In the genomic region with DNA sequence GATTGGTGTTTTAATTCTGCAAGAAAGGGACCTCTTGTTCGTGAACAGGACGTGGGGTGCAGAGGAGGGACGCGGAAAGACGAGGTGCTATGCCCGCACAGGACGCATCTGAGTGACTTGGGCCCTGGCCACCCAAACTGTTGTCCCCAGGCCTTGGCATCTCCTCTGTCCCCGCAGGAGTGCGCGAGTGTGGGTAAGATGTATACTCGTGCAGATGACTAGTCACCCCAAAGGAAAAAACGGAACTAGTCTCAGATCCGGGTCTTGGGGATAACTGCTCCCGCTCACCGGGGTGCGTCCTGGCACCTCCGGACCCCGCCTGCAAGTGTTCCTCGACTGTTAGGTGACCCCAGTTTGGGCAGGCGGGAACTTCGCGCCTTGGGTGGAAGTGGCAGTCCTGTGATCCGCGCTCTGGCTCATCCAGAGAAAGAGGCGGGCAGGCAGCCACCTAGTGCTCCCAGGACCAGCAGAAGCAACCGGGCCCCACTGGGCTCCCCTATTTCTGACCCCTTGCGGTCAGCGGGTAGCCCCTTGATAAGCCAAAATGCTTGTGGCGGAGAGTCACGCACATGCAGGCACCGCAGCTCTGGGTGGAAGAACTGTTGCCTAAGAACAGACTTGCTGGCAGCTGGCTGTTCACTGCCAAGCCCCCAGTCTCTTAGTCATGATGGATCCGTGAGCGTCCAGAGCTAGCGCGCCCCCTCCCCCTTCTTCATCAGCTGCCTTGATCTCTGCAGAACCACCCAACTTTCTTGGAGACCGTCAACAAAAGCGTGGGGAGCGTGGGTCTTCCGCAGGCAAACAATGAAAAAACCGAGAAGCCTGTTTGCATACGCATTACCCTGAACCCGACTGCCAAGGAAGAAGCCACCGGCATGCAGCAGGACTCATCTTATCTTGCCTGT, we compare ENCODE assay signal across 8 mouse cellular contexts.
DNase-seq lines count a peak whose midpoint lies in the region; ATAC-seq and TF ChIP-seq lines count a peak whose summit lies in the region.

No protein-coding gene starts in this region.

- no peaks in the 10 kb centered on the region for H3K36me3 ChIP-seq in liver, embryonic 16.5 days (ENCODE audit: control insufficient read depth, insufficient read depth)

- peak; percentile 3 to 24 for DNase-seq in cerebellum, adult 2 months
- DNase-seq in cerebellum, adult 11 months: no peak
- peak; percentile 12 for DNase-seq in ovary, postnatal 36 days (ENCODE audit: low spot score)
- no peak for DNase-seq in ovary, adult 18-20 months (ENCODE audit: low spot score)
- DNase-seq in right cerebral cortex, postnatal 25 days: peak; percentile 11
- DNase-seq in MN1 (ENCODE audit: low spot score): no peak

- peak overlapping the region; percentile 30 for H3K4me2 ChIP-seq in liver, embryonic 16.5 days (ENCODE audit: low read depth, low read length)

- WGBS in cerebellum, adult 2 months: 2% methylated on average over 43 of the region's 43 CpGs
- 2% methylated on average over 42 of the region's 43 CpGs for WGBS in liver, embryonic 16.5 days (ENCODE audit: insufficient replicate concordance)

- no peak overlapping the region for H3K27ac ChIP-seq in cerebellum, adult 2 months (ENCODE audit: insufficient read depth, low read length)
- H3K27ac ChIP-seq in liver, embryonic 16.5 days (ENCODE audit: low read length): no peak overlapping the region

- no peak overlapping the region for H3K9ac ChIP-seq in liver, embryonic 16.5 days (ENCODE audit: low read depth, low read length)

- no peak for TF ChIP-seq POLR2A in cerebellum, adult 2 months (IDR thresholded peaks at IDR 0.05; ENCODE audit: borderline replicate concordance, insufficient read depth, low read length)

- H3K27me3 ChIP-seq in cerebellum, adult 2 months (ENCODE audit: control insufficient read depth, insufficient read depth, low read length): peaks cover 3% of the 10 kb centered on the region; the same call in 1 of the 2 replicates
- H3K27me3 ChIP-seq in liver, embryonic 16.5 days (ENCODE audit: control insufficient read depth, insufficient read depth, low read depth, low read length): peaks cover 16% of the 10 kb centered on the region

- TF ChIP-seq CTCF in cerebellum, adult 2 months (IDR thresholded peaks at IDR 0.05; ENCODE audit: borderline replicate concordance, insufficient read depth, low read depth, low read length): no peak

- H3K4me1 ChIP-seq in cerebellum, adult 2 months (ENCODE audit: control insufficient read depth, insufficient read depth, low read length): no peaks in the 10 kb centered on the region
- H3K4me1 ChIP-seq in liver, embryonic 16.5 days (ENCODE audit: control insufficient read depth, low read depth, low read length): no peaks in the 10 kb centered on the region

- peak; percentile 56 to 73 for ATAC-seq in hematopoietic stem cell, adult 5-6 weeks (replicated peaks in 1 of 2; ENCODE audit: insufficient read depth in 1 of 2, low FRiP score in 2 of 2, low TSS enrichment in 1 of 2, low read depth in 1 of 2, poor library complexity in 2 of 2, severe bottlenecking in 2 of 2)
- ATAC-seq in liver, embryonic 16.5 days (ENCODE audit: low read depth): no peak

- H3K4me3 ChIP-seq in cerebellum, adult 2 months (replicated peaks; ENCODE audit: insufficient read depth, low read depth, low read length): peak overlapping the region; percentile 0
- peak overlapping the region; percentile 28 for H3K4me3 ChIP-seq in liver, embryonic 16.5 days (ENCODE audit: low read depth, low read length)

- H3K9me3 ChIP-seq in liver, embryonic 16.5 days (replicated peaks; ENCODE audit: control insufficient read depth, low read length): no peaks in the 10 kb centered on the region

Comparison
In these comparisons a context has a peak if more than half of its experiments do, and no peak if none do; other contexts are left out.
1. DNase-seq: peak in cerebellum, adult 2 months (2 of 2), ovary, postnatal 36 days (single experiment) and right cerebral cortex, postnatal 25 days (single experiment); none in cerebellum, adult 11 months (single experiment), ovary, adult 18-20 months (single experiment) and MN1 (single experiment).